Mouse (Mus musculus) brain, embryonic 14.5 days (tissue): Measurements from ENCODE around the gene Car10. TPM values are rescaled to one million over a fixed set of nuclear protein-coding genes. Genes with fewer than 3 reads are reported as not detected.
A peak's percentile ranks its signal among the peaks of the same experiment; 100 is the strongest.

Experiments
- DNase-seq: peaks from one replicate; pipeline ENCODE4 v3.0.0-alpha.2; 2011; ENCODE audit warnings: low read depth
- CTCF ChIP-seq: fragments of 200-500 bp; IDR thresholded peaks from 2 replicates; pipeline ENCODE4 v1.5.1; 2012; ENCODE audit warnings: inconsistent platforms, mild to moderate bottlenecking, moderate library complexity, borderline replicate concordance; ENCODE audit not compliant: insufficient read depth, insufficient read length; ENCODE audit errors: extremely low read depth
- POLR2A ChIP-seq: fragments of 200-500 bp; IDR thresholded peaks from 2 replicates; pipeline ENCODE4 v1.6.1; 2012; ENCODE audit warnings: mild to moderate bottlenecking, inconsistent platforms, borderline replicate concordance; ENCODE audit not compliant: poor library complexity, insufficient read depth, insufficient read length, severe bottlenecking; ENCODE audit errors: extremely low read depth
- polyA plus RNA-seq: library from polyadenylated mRNA; depleted of rRNA; stranded (reverse); fragments of >200 nt; gene quantifications from 2 replicates; pipeline ENCODE4 v1.2.3, GENCODE M21; 2012

Car10 gene
- polyA plus RNA-seq, 1 experiment, result 28.5 TPM

DNA sequence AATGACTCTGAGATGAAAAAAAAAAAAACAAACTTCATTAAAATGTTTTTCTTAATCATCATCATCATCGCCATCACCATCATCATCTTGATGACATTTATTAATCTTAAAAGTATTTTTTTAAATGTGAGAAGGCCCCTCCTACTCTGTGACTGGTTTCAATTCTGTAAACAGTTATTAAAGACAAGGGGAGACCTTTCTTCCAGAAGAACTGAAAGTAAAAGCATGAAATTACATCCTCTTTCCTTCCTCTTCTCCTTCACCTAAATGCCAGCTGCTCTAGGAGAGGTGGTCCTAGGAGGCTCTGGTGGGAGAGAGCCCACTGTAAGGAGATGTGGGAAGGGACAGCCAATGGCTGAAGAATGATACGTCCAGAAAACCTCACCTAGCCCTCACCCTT, 415.0 kb downstream of the Car10 start:
- DNase-seq, result no peak
- no peak for TF ChIP-seq CTCF
- TF ChIP-seq POLR2A, result no peak

DNA sequence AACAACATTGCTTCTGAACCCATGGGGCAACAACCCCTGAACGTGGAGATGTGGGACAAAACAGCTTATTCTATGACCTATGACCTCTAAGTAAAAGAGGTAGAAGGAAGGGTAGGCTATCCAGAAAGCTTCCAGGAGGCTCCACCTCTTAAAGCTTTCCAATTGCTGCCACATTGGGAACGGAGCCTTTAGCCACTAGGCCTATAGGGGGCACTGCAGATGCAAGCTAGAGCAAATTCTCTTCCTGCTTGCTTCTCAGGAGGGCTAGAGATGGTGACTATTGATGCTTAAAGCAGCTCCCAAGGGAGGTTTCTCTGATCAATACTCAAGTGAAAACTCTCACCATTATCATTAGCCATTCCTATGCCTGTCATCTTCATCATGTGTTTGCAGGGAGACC, 416.6 kb downstream of the Car10 start:
- TF ChIP-seq POLR2A, result no peak
- TF ChIP-seq CTCF, result peak; percentile 19; the same call in 1 of the 2 replicates
- no peak for DNase-seq

GRCm38 (mm10) chr11:93515566-93515965, 417.7 kb downstream of the Car10 start:
- DNase-seq, result peak; percentile 48
- TF ChIP-seq CTCF, result no peak
- TF ChIP-seq POLR2A, result no peak

DNA sequence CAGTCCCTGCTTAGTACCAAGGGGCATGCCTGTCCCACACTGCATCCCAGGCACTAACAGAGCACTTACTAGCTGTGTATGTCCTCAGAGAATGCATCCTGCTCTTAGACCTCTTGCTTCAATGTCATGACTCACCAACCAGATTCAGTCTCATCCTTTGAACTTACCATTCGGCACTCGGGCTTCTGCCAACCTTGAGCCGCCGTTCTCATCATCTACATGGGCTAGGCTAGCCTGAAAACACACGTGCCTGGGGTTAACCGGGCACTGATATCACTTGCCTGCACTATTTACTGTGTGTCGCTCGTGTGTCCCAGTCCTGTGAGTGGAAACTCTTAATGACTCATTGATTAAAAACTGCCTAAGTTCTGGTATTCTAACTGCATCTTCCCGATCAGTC, 418.4 kb downstream of the Car10 start:
- TF ChIP-seq CTCF (no peak), POLR2A (no peak)
- DNase-seq, result no peak

GRCm38 (mm10) chr11:93516946-93517345, 419.1 kb downstream of the Car10 start:
- TF ChIP-seq CTCF, result no peak
- no peak for TF ChIP-seq POLR2A
- no peak for DNase-seq

- TF ChIP-seq CTCF (no peak), POLR2A (no peak)
- no peak for DNase-seq
Measured at GRCm38 (mm10) chr11:93522501-93522900, 424.7 kb downstream of the Car10 start.

GRCm38 (mm10) chr11:93525921-93526320, 428.1 kb downstream of the Car10 start:
- DNase-seq, result no peak
- TF ChIP-seq CTCF (no peak), POLR2A (no peak)

DNA sequence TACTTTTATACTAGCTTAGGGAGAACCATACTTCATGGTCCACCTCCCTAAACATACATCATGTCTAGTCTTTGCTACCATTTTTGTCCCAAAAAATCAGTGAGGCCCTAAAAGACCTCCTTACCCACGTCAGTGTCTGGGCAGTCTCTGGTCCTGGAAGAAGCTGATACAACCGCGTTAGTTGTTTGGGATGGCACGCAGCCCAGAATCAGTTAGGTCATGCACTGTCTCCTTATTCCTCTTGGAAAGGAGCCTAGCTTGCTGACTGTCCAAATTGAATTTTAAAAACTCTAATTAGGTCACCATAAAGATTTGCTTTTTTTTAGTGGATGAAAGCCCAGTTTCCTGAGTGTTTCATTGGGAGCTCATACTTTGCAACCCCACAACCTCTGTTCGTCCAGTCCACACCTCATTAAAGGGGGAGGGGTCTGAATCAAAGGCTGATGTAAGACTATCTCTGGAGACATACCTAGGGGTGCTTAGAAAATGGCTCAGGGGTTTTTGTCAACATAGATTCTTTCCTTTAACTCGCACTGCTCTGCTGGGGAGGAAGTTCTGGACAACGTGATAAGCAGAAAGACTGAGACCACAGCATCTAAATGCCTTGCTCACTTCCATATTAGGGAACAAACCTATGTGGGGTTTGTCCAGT, 433.3 kb downstream of the Car10 start:
- peak; percentile 65 for DNase-seq
- TF ChIP-seq CTCF (no peak), POLR2A (no peak)

GRCm38 (mm10) chr11:93536244-93536643, 438.4 kb downstream of the Car10 start:
- TF ChIP-seq POLR2A (no peak), CTCF (no peak)
- no peak for DNase-seq

DNA sequence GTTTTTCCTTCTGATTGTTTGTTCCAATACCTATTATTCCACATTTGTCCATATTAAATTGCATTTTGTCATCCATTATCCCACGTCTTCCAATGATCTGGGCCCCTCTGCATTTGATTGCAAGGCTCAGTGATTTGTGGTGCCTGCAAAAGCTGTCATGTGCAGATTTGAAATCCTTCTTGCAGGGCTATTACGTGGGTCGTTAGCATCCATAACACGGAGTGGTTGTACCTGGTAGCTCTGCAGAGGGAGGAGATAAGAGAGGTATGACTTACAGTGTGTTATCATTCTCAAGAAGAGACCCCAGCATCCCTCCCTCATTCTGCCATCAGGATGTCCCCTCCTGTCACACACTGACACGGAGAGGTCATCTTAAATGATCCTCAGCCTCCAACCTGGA, 451.1 kb downstream of the Car10 start:
- TF ChIP-seq CTCF (no peak), POLR2A (no peak)
- peak; percentile 55 for DNase-seq

DNA sequence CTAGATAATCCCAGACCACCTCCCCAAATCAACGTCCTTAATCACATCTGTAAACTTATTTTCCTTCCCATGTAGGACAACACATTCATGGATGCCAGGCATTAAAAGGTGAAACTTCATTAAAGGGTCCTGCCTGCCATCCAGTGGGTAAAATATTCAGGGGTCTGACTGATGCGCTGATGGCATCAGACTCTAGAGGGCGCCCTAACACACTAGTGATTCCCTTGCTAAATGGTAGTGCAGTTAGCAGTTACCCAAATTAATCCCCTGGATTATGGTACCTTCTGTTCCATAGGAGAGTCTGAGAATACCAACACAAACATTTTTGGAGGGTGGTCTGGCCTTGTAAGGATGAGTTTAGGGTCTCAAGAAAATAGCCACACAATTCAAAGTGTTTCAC, 453.1 kb downstream of the Car10 start:
- DNase-seq, result peak; percentile 55
- TF ChIP-seq POLR2A (no peak), CTCF (peak; percentile 60; the same call in 1 of the 2 replicates)

GRCm38 (mm10) chr11:93559118-93559517, 461.3 kb downstream of the Car10 start:
- no peak for TF ChIP-seq CTCF
- no peak for TF ChIP-seq POLR2A
- DNase-seq, result no peak

GRCm38 (mm10) chr11:93560570-93560969, 462.7 kb downstream of the Car10 start:
- TF ChIP-seq CTCF, result no peak
- TF ChIP-seq POLR2A, result no peak
- no peak for DNase-seq

DNA sequence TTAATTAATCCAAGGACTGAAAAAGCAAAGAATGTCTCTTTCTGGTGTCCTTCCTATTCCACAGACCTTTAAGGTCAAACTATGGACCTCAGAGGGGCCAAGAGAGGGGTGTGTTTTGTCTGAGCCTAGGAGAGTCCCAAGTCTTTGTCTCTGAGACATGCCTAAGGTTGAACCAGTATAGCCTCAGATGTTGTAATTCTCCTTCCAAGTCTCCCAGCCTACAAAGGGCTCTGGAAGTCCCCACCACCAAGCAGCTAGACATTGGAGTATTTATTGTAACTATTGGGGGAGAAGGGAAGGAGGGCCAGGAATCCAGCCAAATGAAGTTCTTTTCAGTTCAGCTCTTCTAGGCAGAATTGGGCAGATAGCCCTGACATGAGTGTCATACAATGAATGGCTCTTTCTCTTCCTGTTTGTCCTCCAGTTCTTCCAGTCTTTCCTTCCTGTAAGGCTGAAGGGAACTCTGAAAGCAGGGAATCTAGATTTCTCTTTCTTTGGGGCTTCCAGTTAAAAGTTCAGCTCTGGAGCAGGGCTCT, 464.6 kb downstream of the Car10 start:
- peak; percentile 34 for DNase-seq
- TF ChIP-seq CTCF (no peak), POLR2A (no peak)
